Mouse (Mus musculus) gastrocnemius, adult 2 months (tissue): ENCODE results near the gene Tekt1. TPM values are rescaled to one million over a fixed set of nuclear protein-coding genes. Genes with fewer than 3 reads are reported as not detected.

Experiments used
- DNase-seq: peaks from one replicate; pipeline ENCODE4 v3.0.0; 2022
- H3K27ac ChIP-seq: fragments of 200-600 bp; 2 replicates; pipeline ENCODE4 v1.8.1; 2022; ENCODE audit warnings: mild to moderate bottlenecking
- H3K4me3 ChIP-seq: fragments of 200-600 bp; 2 replicates; pipeline ENCODE4 v1.8.1; 2022; ENCODE audit warnings: mild to moderate bottlenecking, moderate library complexity
- CTCF ChIP-seq: fragments of 200-600 bp; IDR thresholded peaks from 2 replicates; pipeline ENCODE4 v1.8.1; 2022; ENCODE audit warnings: antibody characterized with exemption, mild to moderate bottlenecking, moderate library complexity
- intact Hi-C: fragments of 180-260 bp; cut with DNase I; formaldehyde crosslinking; loops from one replicate; pipeline ENCODE4 v1.15.1; 2025
- microRNA-seq: library from miRNA; unstranded; fragments of <30 nt; microRNA quantifications from one replicate; pipeline ENCODE4 v1.2.0, GENCODE M21; 2021
- total RNA-seq, 2 experiments: library from RNA; stranded (reverse); gene quantifications; 2 replicates each; pipeline ENCODE4 v1.2.3; 2021

Gene Tekt1
- total RNA-seq, 2 experiments from 2014 or later, result 0.33 to 2.6 TPM

GRCm38 (mm10) chr11:72324431-72324830 lies 37.8 kb downstream of the Tekt1 start:
- peak; percentile 58 for TF ChIP-seq CTCF
- no peak overlapping the region for H3K27ac ChIP-seq
- intact Hi-C loops, result loop anchor here (2.0 kb wide), 1 partner anchor 100 kb away; no protein-coding TSS in a partner anchor
- H3K4me3 ChIP-seq, result no peak overlapping the region
- DNase-seq, result no peak

DNA sequence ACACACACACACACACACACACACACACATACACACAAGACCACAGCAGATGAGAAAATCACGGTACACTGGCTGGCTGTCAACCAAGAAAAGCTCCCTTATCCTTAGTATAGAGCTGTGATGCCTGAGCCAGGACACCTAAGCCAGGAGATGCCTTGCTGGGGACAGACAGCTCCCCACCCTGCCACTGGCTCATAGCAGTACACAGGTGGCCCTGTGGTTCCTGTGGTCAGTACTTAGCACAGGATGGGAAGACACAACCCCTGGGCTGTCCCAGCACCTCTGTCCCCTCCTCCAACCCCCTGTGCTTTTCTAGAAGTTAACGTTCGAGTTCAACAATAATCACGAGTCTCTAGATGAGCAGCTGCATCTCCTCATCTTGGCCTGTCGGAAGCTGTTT lies 44.2 kb downstream of the Tekt1 start:
- intact Hi-C loops, result no loop called here

GRCm38 (mm10) chr11:72314151-72314895 lies 47.9 kb downstream of the Tekt1 start, which contains the start of gene Fbxo39:
Gene Fbxo39 (plus strand): TSS chr11:72314444.
- no peak for TF ChIP-seq CTCF
- DNase-seq, result no peak
- Histone ChIP-seq H3K27ac (no peak within 1 kb of the TSS), H3K4me3 (peak within 1 kb of the TSS; percentile 51)
- intact Hi-C loops, result no loop called here

More for the DNA sequence above, 44.2 kb downstream of the Tekt1 start:
- H3K27ac ChIP-seq, result no peak overlapping the region
- H3K4me3 ChIP-seq, result no peak overlapping the region
- DNase-seq, result no peak
- no peak for TF ChIP-seq CTCF

- DNase-seq, result no peak
- Histone ChIP-seq H3K27ac (no peak overlapping the region), H3K4me3 (no peak overlapping the region)
- no peak for TF ChIP-seq CTCF
- intact Hi-C loops, result no loop called here
Observed at GRCm38 (mm10) chr11:72311355-72312001, 50.8 kb downstream of the Tekt1 start.

- H3K27ac ChIP-seq, result no peak overlapping the region
- no peak for DNase-seq
- intact Hi-C loops, result no loop called here
- no peak for TF ChIP-seq CTCF
- no peak overlapping the region for H3K4me3 ChIP-seq
Observed at GRCm38 (mm10) chr11:72310491-72310890, 51.8 kb downstream of the Tekt1 start.

DNA sequence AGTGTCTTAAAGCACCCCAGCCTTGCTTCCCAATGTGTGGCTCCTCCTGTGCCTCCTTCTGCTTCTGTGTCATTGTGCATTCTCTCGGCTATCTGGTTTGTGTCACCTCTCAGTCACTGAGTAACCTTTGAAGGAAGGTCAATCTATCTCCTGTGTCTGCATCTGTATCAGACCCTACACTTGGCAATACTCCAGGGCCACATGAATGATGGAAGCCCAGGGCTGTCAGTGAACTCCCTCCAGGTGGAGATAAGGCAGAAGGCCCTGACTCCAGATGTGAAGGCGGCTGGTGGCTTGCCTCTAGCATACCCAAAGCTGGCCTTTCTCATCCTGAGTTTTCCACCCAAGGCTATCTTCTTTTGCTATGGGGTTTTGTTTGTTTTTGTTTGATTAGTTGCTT lies 53.3 kb downstream of the Tekt1 start:
- H3K27ac ChIP-seq, result no peak overlapping the region
- no peak for DNase-seq
- intact Hi-C loops, result no loop called here
- no peak overlapping the region for H3K4me3 ChIP-seq
- no peak for TF ChIP-seq CTCF

GRCm38 (mm10) chr11:72307461-72307860 lies 54.8 kb downstream of the Tekt1 start:
- intact Hi-C loops, result no loop called here
- no peak overlapping the region for H3K27ac ChIP-seq
- no peak for DNase-seq
- no peak for TF ChIP-seq CTCF
- no peak overlapping the region for H3K4me3 ChIP-seq

DNA sequence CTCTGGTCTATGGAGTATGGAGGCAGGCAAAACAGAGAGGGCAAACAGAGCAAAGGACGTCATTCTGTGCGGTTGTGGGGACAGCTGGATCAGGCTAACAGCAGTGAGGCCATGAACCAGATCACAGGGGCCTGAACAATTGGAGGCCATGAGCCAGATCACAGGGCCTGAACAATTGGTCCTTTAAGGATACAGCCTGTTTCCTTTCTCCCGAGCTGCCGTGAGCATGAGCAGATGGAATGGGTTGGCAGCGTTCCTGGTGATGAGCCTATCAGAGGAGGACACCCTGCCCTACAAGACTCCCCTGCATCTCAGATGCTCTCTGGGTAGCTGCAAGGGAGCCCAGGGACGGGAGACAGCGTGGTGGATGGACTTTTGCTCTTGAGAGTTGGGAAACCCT lies 60.0 kb downstream of the Tekt1 start:
- no peak for TF ChIP-seq CTCF
- H3K4me3 ChIP-seq, result peak overlapping the region; percentile 78
- intact Hi-C loops, result no loop called here
- H3K27ac ChIP-seq, result peak overlapping the region; percentile 82
- peak; percentile 66 for DNase-seq

DNA sequence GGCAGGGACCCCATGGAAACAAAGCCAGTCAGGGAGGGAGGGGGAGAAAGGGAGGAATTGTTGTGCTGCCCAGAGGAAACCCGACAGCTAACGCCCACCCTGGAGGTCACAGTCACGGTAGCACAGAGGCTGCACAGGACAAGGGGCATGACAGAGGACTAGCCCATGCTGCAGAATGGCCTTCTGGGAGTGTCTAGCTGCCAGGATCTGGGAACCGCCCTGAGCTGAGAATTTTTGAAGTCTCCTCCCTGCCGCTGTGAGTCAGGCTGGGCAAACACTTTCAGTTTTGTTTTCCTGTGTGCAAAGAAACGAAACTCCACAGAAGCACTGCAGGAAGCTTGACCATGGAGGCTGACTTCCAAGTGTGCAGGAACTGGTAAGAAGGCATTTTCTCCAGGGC lies 60.9 kb downstream of the Tekt1 start, which contains the start of gene Xaf1:
Xaf1 (plus strand) TSS at position 296 of the 400 bp plus-strand sequence.
- no peak for TF ChIP-seq CTCF
- peak; percentile 72 for DNase-seq
- Histone ChIP-seq H3K27ac (peak within 1 kb of the TSS; percentile 82), H3K4me3 (peak within 1 kb of the TSS; percentile 78)
- intact Hi-C loops, result no loop called here

Small RNA genes within 50 kb of the gene (microRNA-seq; reads per million reads assigned to microRNA genes)
- not detected for gene Mir6338

Other genes with a start within 250 kb of the Tekt1 start
- 1 to 10 TPM; 1.7 to 2.2 TPM for gene Pitpnm3, start 226.7 kb downstream of the Tekt1 start, total RNA-seq
- gene Gm43951, start 155.6 kb downstream of the Tekt1 start, total RNA-seq, result under 1 TPM; 0.20 to 0.25 TPM
- gene 4933427D14Rik, start 155.0 kb downstream of the Tekt1 start, total RNA-seq, result 1 to 10 TPM; 2.0 to 2.6 TPM
- gene Txndc17, start 154.9 kb downstream of the Tekt1 start, total RNA-seq, result 10 to 100 TPM; 29.2 to 30.4 TPM
- 1 to 10 TPM; 7.2 to 8.2 TPM for gene Med31, start 146.8 kb downstream of the Tekt1 start, total RNA-seq
- gene Slc13a5, start 95.2 kb downstream of the Tekt1 start, total RNA-seq, result not detected
- 1 to 10 TPM; 3.4 to 3.7 TPM for gene Xaf1, start 60.8 kb downstream of the Tekt1 start, total RNA-seq
- not detected for gene Fbxo39, start 48.0 kb downstream of the Tekt1 start, total RNA-seq
- 100 to 1,000 TPM; 238 to 342 TPM for gene Smtnl2, start 49.3 kb upstream of the Tekt1 start, total RNA-seq
- 1 to 10 TPM in 1 of 2 experiments, under 1 TPM in 1; 0.67 to 5.5 TPM for gene Ggt6, start 73.1 kb upstream of the Tekt1 start, total RNA-seq
- 10 to 100 TPM; 60.2 to 60.9 TPM for gene Mybbp1a, start 78.9 kb upstream of the Tekt1 start, total RNA-seq
- 10 to 100 TPM; 15.7 to 65.1 TPM for gene Spns2, start 127.5 kb upstream of the Tekt1 start, total RNA-seq
- under 1 TPM; 0.06 to 0.18 TPM for gene Spns3, start 188.1 kb upstream of the Tekt1 start, total RNA-seq
- 10 to 100 TPM; 76.3 to 87.6 TPM for gene Ube2g1, start 244.8 kb upstream of the Tekt1 start, total RNA-seq